Mouse (Mus musculus) hindbrain, embryonic 16.5 days (tissue): ENCODE results near the gene Gm12169. TPM values are rescaled to one million over a fixed set of nuclear protein-coding genes. Genes with fewer than 3 reads are reported as not detected.
"Not testable (repeated sequence)": the region's sequence is repeated elsewhere in the genome, so short reads cannot be mapped to it uniquely, and the experiment has no call there.

Experiments
- ATAC-seq: fragments of 200-750 bp; cut with Nextera tagmentation; 2 replicates; pipeline ENCODE4 v1.8.0; 2017; ENCODE audit warnings: moderate TSS enrichment, moderate library complexity
- H3K27ac ChIP-seq: fragments of 300-500 bp; sonication (generic); 2 replicates; pipeline ENCODE4 v1.5.1; 2014; ENCODE audit warnings: low read depth, mild to moderate bottlenecking, control low read depth, low read length, moderate library complexity
- H3K27me3 ChIP-seq: fragments of 300-500 bp; sonication (generic); replicated peaks from 2 replicates; pipeline ENCODE4 v1.6.1; 2014; ENCODE audit warnings: low read length; ENCODE audit not compliant: control insufficient read depth, insufficient read depth
- H3K36me3 ChIP-seq: fragments of 300-500 bp; sonication (generic); 2 replicates; pipeline ENCODE4 v1.6.1; 2014; ENCODE audit warnings: mild to moderate bottlenecking, low read length, moderate library complexity, mixed read lengths; ENCODE audit not compliant: control insufficient read depth, insufficient read depth
- H3K4me1 ChIP-seq: fragments of 300-500 bp; sonication (generic); 2 replicates; pipeline ENCODE4 v1.6.1; 2014; ENCODE audit warnings: low read depth, low read length; ENCODE audit not compliant: control insufficient read depth, insufficient read depth
- H3K4me2 ChIP-seq: fragments of 300-500 bp; sonication (generic); 2 replicates; pipeline ENCODE4 v1.6.1; 2014; ENCODE audit warnings: mild to moderate bottlenecking, low read length, control low read depth, moderate library complexity
- H3K4me3 ChIP-seq: fragments of 300-500 bp; sonication (generic); 2 replicates; pipeline ENCODE4 v1.5.1; 2014; ENCODE audit warnings: mild to moderate bottlenecking, low read length, control low read depth, moderate library complexity
- H3K9ac ChIP-seq: fragments of 300-500 bp; sonication (generic); 2 replicates; pipeline ENCODE4 v1.6.1; 2014; ENCODE audit warnings: low read depth, mild to moderate bottlenecking, control low read depth, low read length, moderate library complexity
- H3K9me3 ChIP-seq: fragments of 300-500 bp; sonication (generic); 2 replicates; pipeline ENCODE4 v1.6.1; 2014; ENCODE audit warnings: mild to moderate bottlenecking, low read length, moderate library complexity; ENCODE audit not compliant: control insufficient read depth
- WGBS: fragments of 180-500 bp; shearing (Covaris S2); extraction: QIAGEN DNeasy Blood & Tissue Kit; methylation state at CpG from one replicate; pipeline ENCODE4 v1.1.7; 2014; 5-methylcytosine and 5-hydroxymethylcytosine counted together
- polyA plus RNA-seq: library from polyadenylated mRNA; unstranded; fragments of >200 nt; fragmentation: Nextera tagmentation; extraction: Ambion mirVana; gene quantifications from 2 replicates; pipeline ENCODE4 v1.2.1, GENCODE M21; 2015

Gm12169 gene
- polyA plus RNA-seq = not detected in 2 replicates

- no peaks in the 10 kb centered on the region for H3K36me3 ChIP-seq
- WGBS = 98% methylated on average over 2 of the region's 2 CpGs
- H3K4me3 ChIP-seq = no peak within 1 kb of the TSS
- no peaks in the 10 kb centered on the region for H3K9me3 ChIP-seq
- H3K4me1 ChIP-seq = no peaks in the 10 kb centered on the region
- no peak within 1 kb of the TSS for H3K27ac ChIP-seq
- no peaks in the 10 kb centered on the region for H3K27me3 ChIP-seq
- no peak within 1 kb of the TSS for H3K9ac ChIP-seq
- no peak for ATAC-seq
- no peak within 1 kb of the TSS for H3K4me2 ChIP-seq
Observed at GRCm38 (mm10) chr11:46523912-46524311, at the start of gene Gm12169. Gene Gm12169, plus strand, starts transcription at chr11:46524212.

- ATAC-seq = no peak
- Histone ChIP-seq H3K36me3 (no peaks in the 10 kb centered on the region), H3K9ac (no peak overlapping the region), H3K4me1 (no peaks in the 10 kb centered on the region), H3K4me3 (no peak overlapping the region), H3K4me2 (no peak overlapping the region), H3K27me3 (no peaks in the 10 kb centered on the region), H3K27ac (no peak overlapping the region), H3K9me3 (no peaks in the 10 kb centered on the region)
- WGBS = 93% methylated on average over 4 of the region's 4 CpGs
Observed at GRCm38 (mm10) chr11:46474220-46474619, 49.8 kb upstream of the Gm12169 start.

GRCm38 (mm10) chr11:46479311-46479710 lies 44.7 kb upstream of the Gm12169 start:
- Histone ChIP-seq H3K4me1 (no peaks in the 10 kb centered on the region), H3K4me3 (no peak overlapping the region), H3K9ac (no peak overlapping the region), H3K27me3 (no peaks in the 10 kb centered on the region), H3K36me3 (no peaks in the 10 kb centered on the region), H3K27ac (no peak overlapping the region), H3K4me2 (no peak overlapping the region), H3K9me3 (no peaks in the 10 kb centered on the region)
- 90% methylated on average over 9 of the region's 9 CpGs for WGBS
- ATAC-seq = no peak

GRCm38 (mm10) chr11:46480517-46480916 lies 43.5 kb upstream of the Gm12169 start:
- ATAC-seq = no peak
- Histone ChIP-seq H3K9me3 (no peaks in the 10 kb centered on the region), H3K4me3 (no peak overlapping the region), H3K36me3 (no peaks in the 10 kb centered on the region), H3K4me2 (no peak overlapping the region), H3K4me1 (no peaks in the 10 kb centered on the region), H3K27ac (no peak overlapping the region), H3K9ac (no peak overlapping the region), H3K27me3 (no peaks in the 10 kb centered on the region)
- 82% methylated on average over 7 of the region's 7 CpGs for WGBS

GRCm38 (mm10) chr11:46488231-46488630 lies 35.8 kb upstream of the Gm12169 start:
- H3K4me1 ChIP-seq = no peaks in the 10 kb centered on the region
- no peak overlapping the region for H3K27ac ChIP-seq
- H3K9me3 ChIP-seq = no peaks in the 10 kb centered on the region
- H3K9ac ChIP-seq = no peak overlapping the region
- WGBS = 0% methylated on average over 1 of the region's 1 CpGs
- no peak overlapping the region for H3K4me3 ChIP-seq
- no peak overlapping the region for H3K4me2 ChIP-seq
- H3K27me3 ChIP-seq = no peaks in the 10 kb centered on the region
- H3K36me3 ChIP-seq = no peaks in the 10 kb centered on the region
- no peak for ATAC-seq

GRCm38 (mm10) chr11:46488650-46489049 lies 35.4 kb upstream of the Gm12169 start:
- H3K4me1 ChIP-seq = no peaks in the 10 kb centered on the region
- WGBS = 90% methylated on average over 2 of the region's 2 CpGs
- no peaks in the 10 kb centered on the region for H3K9me3 ChIP-seq
- no peaks in the 10 kb centered on the region for H3K36me3 ChIP-seq
- H3K4me2 ChIP-seq = no peak overlapping the region
- H3K27me3 ChIP-seq = no peaks in the 10 kb centered on the region
- no peak overlapping the region for H3K9ac ChIP-seq
- H3K4me3 ChIP-seq = no peak overlapping the region
- no peak overlapping the region for H3K27ac ChIP-seq
- ATAC-seq = no peak

- Histone ChIP-seq H3K4me3 (no peak overlapping the region), H3K4me1 (no peaks in the 10 kb centered on the region), H3K36me3 (no peaks in the 10 kb centered on the region), H3K9ac (no peak overlapping the region), H3K4me2 (no peak overlapping the region), H3K27ac (no peak overlapping the region), H3K9me3 (no peaks in the 10 kb centered on the region), H3K27me3 (no peaks in the 10 kb centered on the region)
- WGBS = 78% methylated on average over 3 of the region's 3 CpGs
- ATAC-seq = no peak
Observed at GRCm38 (mm10) chr11:46507146-46507545, 16.9 kb upstream of the Gm12169 start.

GRCm38 (mm10) chr11:46509900-46510299 lies 14.1 kb upstream of the Gm12169 start:
- no peak for ATAC-seq
- Histone ChIP-seq H3K9me3 (no peaks in the 10 kb centered on the region), H3K4me1 (no peaks in the 10 kb centered on the region), H3K27me3 (no peaks in the 10 kb centered on the region), H3K9ac (no peak overlapping the region), H3K27ac (no peak overlapping the region), H3K4me2 (no peak overlapping the region), H3K36me3 (no peaks in the 10 kb centered on the region), H3K4me3 (no peak overlapping the region)
- 96% methylated on average over 5 of the region's 5 CpGs for WGBS

GRCm38 (mm10) chr11:46521341-46521740 lies 2.7 kb upstream of the Gm12169 start:
- H3K27me3 ChIP-seq, H3K27ac ChIP-seq, H3K4me1 ChIP-seq, H3K9me3 ChIP-seq, H3K4me2 ChIP-seq, H3K36me3 ChIP-seq, ATAC-seq, H3K9ac ChIP-seq, H3K4me3 ChIP-seq: not testable (repeated sequence)
- WGBS = 83% methylated on average over 5 of the region's 5 CpGs

- 91% methylated on average over 3 of the region's 3 CpGs for WGBS
- Histone ChIP-seq H3K4me2 (no peak overlapping the region), H3K4me1 (no peaks in the 10 kb centered on the region), H3K36me3 (no peaks in the 10 kb centered on the region), H3K27me3 (no peaks in the 10 kb centered on the region), H3K9me3 (no peaks in the 10 kb centered on the region), H3K4me3 (no peak overlapping the region), H3K27ac (no peak overlapping the region), H3K9ac (no peak overlapping the region)
- no peak for ATAC-seq
Observed at GRCm38 (mm10) chr11:46522719-46523118, 1.3 kb upstream of the Gm12169 start.
